Mouse (Mus musculus) olfactory bulb, adult 2 months (tissue): ENCODE data around the gene Adamtsl5. TPM values are rescaled to one million over a fixed set of nuclear protein-coding genes. Genes with fewer than 3 reads are reported as not detected.

Experiments used
- H3K27ac ChIP-seq: fragments of 200-500 bp; 2 replicates; pipeline ENCODE4 v1.5.1; 2012; ENCODE audit warnings: low read depth, low read length; ENCODE audit not compliant: insufficient read depth
- H3K4me1 ChIP-seq: fragments of 200-500 bp; 2 replicates; pipeline ENCODE4 v1.6.1; 2012; ENCODE audit warnings: low read length; ENCODE audit not compliant: control insufficient read depth, insufficient read depth
- H3K4me3 ChIP-seq: fragments of 200-500 bp; 2 replicates; pipeline ENCODE4 v1.5.1; 2012; ENCODE audit warnings: mild to moderate bottlenecking, low read depth, low read length, moderate library complexity; ENCODE audit not compliant: insufficient read depth
- CTCF ChIP-seq: fragments of 200-500 bp; IDR thresholded peaks from 2 replicates; pipeline ENCODE4 v1.5.1; 2012; ENCODE audit warnings: low read depth, mild to moderate bottlenecking, low read length, moderate library complexity; ENCODE audit not compliant: insufficient read depth
- POLR2A ChIP-seq: fragments of 200-500 bp; IDR thresholded peaks from 2 replicates; pipeline ENCODE4 v1.6.1; 2012; ENCODE audit warnings: mild to moderate bottlenecking, low read depth, low read length, moderate library complexity; ENCODE audit not compliant: insufficient read depth
- WGBS: fragments of 180-500 bp; shearing (Covaris S2); methylation state at CpG from one replicate; pipeline ENCODE4 v1.1.7; 2018; 5-methylcytosine and 5-hydroxymethylcytosine counted together
- polyA plus RNA-seq: library from polyadenylated mRNA; stranded (reverse); fragments of >200 nt; gene quantifications from 2 replicates; pipeline ENCODE4 v1.2.4, GENCODE M21; 2012; ENCODE audit warnings: low replicate concordance; ENCODE audit not compliant: missing spikeins, insufficient read depth, insufficient read length

The Adamtsl5 gene
- polyA plus RNA-seq, 1 experiment = not detected

GRCm38 (mm10) chr10:80387522-80387959 lies 39.3 kb upstream of the Adamtsl5 start, which contains the start of gene Mex3d:
Gene Mex3d, minus strand, starts transcription at chr10:80387659.
- peak within 1 kb of the TSS; percentile 36 for H3K27ac ChIP-seq
- TF ChIP-seq POLR2A (0 out of 2 replicates have a peak, but pooled peaks have one; percentile 26), CTCF (no peak)
- peak within 1 kb of the TSS; percentile 95 for H3K4me3 ChIP-seq
- 13% methylated on average over 59 of the region's 61 CpGs for WGBS
- peaks cover 44% of the 10 kb centered on the region for H3K4me1 ChIP-seq

GRCm38 (mm10) chr10:80386735-80387471 lies 38.7 kb upstream of the Adamtsl5 start:
- H3K4me1 ChIP-seq = peaks cover 44% of the 10 kb centered on the region
- TF ChIP-seq POLR2A (no peak), CTCF (no peak)
- H3K4me3 ChIP-seq = peak overlapping the region; percentile 95
- H3K27ac ChIP-seq = peak overlapping the region; percentile 36; the same call in 1 of the 2 replicates
- WGBS = 6% methylated on average over 92 of the region's 94 CpGs

- Histone ChIP-seq H3K4me3 (peak overlapping the region; percentile 95), H3K27ac (peak overlapping the region; percentile 36), H3K4me1 (peaks cover 44% of the 10 kb centered on the region)
- TF ChIP-seq CTCF = no peak
- TF ChIP-seq POLR2A = no peak
- 3% methylated on average over 34 of the region's 34 CpGs for WGBS
Measured at GRCm38 (mm10) chr10:80385811-80386734, 37.9 kb upstream of the Adamtsl5 start.

- no peak for TF ChIP-seq POLR2A
- TF ChIP-seq CTCF = no peak
- Histone ChIP-seq H3K4me1 (peaks cover 44% of the 10 kb centered on the region), H3K4me3 (peak overlapping the region; percentile 95), H3K27ac (no peak overlapping the region)
- 24% methylated on average over 7 of the region's 7 CpGs for WGBS
Measured at GRCm38 (mm10) chr10:80385310-80385709, 37.1 kb upstream of the Adamtsl5 start.

GRCm38 (mm10) chr10:80384709-80385108 lies 36.5 kb upstream of the Adamtsl5 start:
- Histone ChIP-seq H3K27ac (no peak overlapping the region), H3K4me3 (peak overlapping the region; percentile 95), H3K4me1 (peaks cover 44% of the 10 kb centered on the region)
- WGBS = 45% methylated on average over 7 of the region's 7 CpGs
- TF ChIP-seq POLR2A (no peak), CTCF (no peak)

GRCm38 (mm10) chr10:80384115-80384639 lies 36.0 kb upstream of the Adamtsl5 start:
- TF ChIP-seq POLR2A = no peak
- TF ChIP-seq CTCF = no peak
- Histone ChIP-seq H3K4me1 (peaks cover 44% of the 10 kb centered on the region), H3K27ac (no peak overlapping the region), H3K4me3 (no peak overlapping the region)
- 85% methylated on average over 4 of the region's 4 CpGs for WGBS

- Histone ChIP-seq H3K4me1 (peaks cover 44% of the 10 kb centered on the region), H3K27ac (no peak overlapping the region), H3K4me3 (no peak overlapping the region)
- TF ChIP-seq CTCF (0 out of 2 replicates have a peak, but pooled peaks have one; percentile 12), POLR2A (no peak)
- 60% methylated on average over 4 of the region's 4 CpGs for WGBS
Measured at GRCm38 (mm10) chr10:80383431-80383830, 35.2 kb upstream of the Adamtsl5 start.

- Histone ChIP-seq H3K4me1 (peaks cover 37% of the 10 kb centered on the region), H3K4me3 (no peak overlapping the region), H3K27ac (no peak overlapping the region)
- 75% methylated on average over 7 of the region's 7 CpGs for WGBS
- TF ChIP-seq POLR2A (no peak), CTCF (no peak)
Measured at GRCm38 (mm10) chr10:80382641-80383365, 34.6 kb upstream of the Adamtsl5 start.
